Mouse (Mus musculus) neural tube, embryonic 12.5 days (tissue): ENCODE data around the gene Myh1. TPM values are rescaled to one million over a fixed set of nuclear protein-coding genes. Genes with fewer than 3 reads are reported as not detected.

Source experiments
- ATAC-seq: fragments of 200-750 bp; cut with Nextera tagmentation; 2 replicates; pipeline ENCODE4 v1.8.0; 2017; ENCODE audit warnings: low read depth, mild to moderate bottlenecking, moderate TSS enrichment, moderate library complexity; ENCODE audit not compliant: low FRiP score
- H3K27ac ChIP-seq: fragments of 300-500 bp; sonication (generic); 2 replicates; pipeline ENCODE4 v1.5.1; 2016
- H3K27me3 ChIP-seq: fragments of 300-500 bp; sonication (generic); replicated peaks from 2 replicates; pipeline ENCODE4 v1.6.1; 2016; ENCODE audit warnings: mild to moderate bottlenecking
- H3K36me3 ChIP-seq: fragments of 300-500 bp; sonication (generic); 2 replicates; pipeline ENCODE4 v1.6.1; 2016; ENCODE audit warnings: mild to moderate bottlenecking
- H3K4me1 ChIP-seq: fragments of 300-500 bp; sonication (generic); 2 replicates; pipeline ENCODE4 v1.6.1; 2016
- H3K4me2 ChIP-seq: fragments of 300-500 bp; sonication (generic); replicated peaks from 2 replicates; pipeline ENCODE4 v1.6.1; 2016; ENCODE audit warnings: mild to moderate bottlenecking
- H3K4me3 ChIP-seq: fragments of 300-500 bp; sonication (generic); 2 replicates; pipeline ENCODE4 v1.5.1; 2016
- H3K9ac ChIP-seq: fragments of 300-500 bp; sonication (generic); 2 replicates; pipeline ENCODE4 v1.6.1; 2016; ENCODE audit warnings: mild to moderate bottlenecking
- H3K9me3 ChIP-seq: fragments of 300-500 bp; sonication (generic); 2 replicates; pipeline ENCODE4 v1.6.1; 2016; ENCODE audit warnings: mild to moderate bottlenecking
- WGBS: fragments of 180-500 bp; shearing (Covaris S2); methylation state at CpG from one replicate; pipeline ENCODE4 v1.1.7; 2016; 5-methylcytosine and 5-hydroxymethylcytosine counted together
- polyA plus RNA-seq: library from polyadenylated mRNA; unstranded; fragments of >200 nt; fragmentation: Nextera tagmentation; extraction: Ambion mirVana; gene quantifications from 2 replicates; pipeline ENCODE4 v1.2.1, GENCODE M21; 2016

The Myh1 gene
- polyA plus RNA-seq, 1 experiment from 2014 or later = not detected

DNA sequence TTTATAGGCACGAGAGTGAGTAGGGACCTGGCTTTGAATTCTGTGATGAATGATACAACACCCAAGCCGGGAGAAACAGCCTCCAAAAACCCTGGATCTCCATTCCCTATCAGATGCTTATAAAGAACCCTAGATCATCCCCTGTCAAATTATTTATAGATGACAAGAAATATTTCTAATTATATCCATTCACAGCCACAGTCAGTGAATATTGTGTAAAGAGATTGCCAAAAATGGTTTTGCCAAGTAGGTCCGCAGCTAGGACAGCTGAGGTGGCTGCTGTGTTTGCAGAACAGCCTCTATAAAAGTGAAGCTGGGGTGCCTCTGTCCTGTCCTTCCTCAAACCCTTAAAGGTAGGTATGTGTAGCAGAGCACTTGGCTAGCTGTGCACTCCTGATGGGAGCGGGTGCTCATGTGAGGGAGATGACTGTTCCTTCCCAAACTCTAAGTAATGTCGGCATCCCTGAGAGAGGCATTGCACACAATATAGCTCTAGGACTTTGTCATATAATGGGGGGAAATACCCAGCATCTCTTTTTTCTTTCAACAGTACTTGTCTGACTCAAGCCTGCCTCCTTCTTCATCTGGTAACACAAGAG, 37.7 kb downstream of the Myh1 start, which contains the start of gene Myh4:
Myh4 (plus strand) TSS at position 549 of the 599 bp plus-strand sequence.
- ATAC-seq = no peak
- Histone ChIP-seq H3K27me3 (no peaks in the 10 kb centered on the region), H3K4me2 (no peak within 1 kb of the TSS), H3K9me3 (no peaks in the 10 kb centered on the region), H3K27ac (no peak within 1 kb of the TSS), H3K36me3 (no peaks in the 10 kb centered on the region), H3K4me3 (no peak within 1 kb of the TSS), H3K4me1 (no peaks in the 10 kb centered on the region), H3K9ac (no peak within 1 kb of the TSS)
- 76% methylated on average over 5 of the region's 5 CpGs for WGBS

GRCm38 (mm10) chr11:67241051-67241450, 41.2 kb downstream of the Myh1 start:
- no peaks in the 10 kb centered on the region for H3K27me3 ChIP-seq
- 85% methylated on average over 6 of the region's 6 CpGs for WGBS
- ATAC-seq = no peak

DNA sequence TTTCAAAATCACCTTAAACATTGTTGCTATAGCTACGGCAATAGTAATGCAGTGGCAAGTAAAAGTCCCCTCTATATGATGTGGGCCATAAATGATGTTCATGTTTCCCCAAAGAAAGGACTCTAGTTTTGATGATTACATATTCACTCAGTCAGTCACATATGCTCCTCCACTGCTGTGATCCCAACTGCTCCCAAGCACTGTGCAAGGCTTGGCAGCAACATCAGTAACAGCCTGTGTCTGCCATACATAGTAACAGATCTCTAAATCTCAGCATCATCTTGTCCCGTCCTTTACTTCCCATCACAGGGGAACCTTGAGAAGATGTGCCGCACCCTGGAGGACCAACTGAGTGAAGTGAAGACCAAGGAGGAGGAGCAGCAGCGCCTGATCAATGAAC, 53.8 kb downstream of the Myh1 start:
- no peak for ATAC-seq

More at GRCm38 (mm10) chr11:67241051-67241450, 41.2 kb downstream of the Myh1 start:
- no peak overlapping the region for H3K4me2 ChIP-seq
- no peak overlapping the region for H3K27ac ChIP-seq
- no peaks in the 10 kb centered on the region for H3K4me1 ChIP-seq
- no peaks in the 10 kb centered on the region for H3K9me3 ChIP-seq
- no peak overlapping the region for H3K4me3 ChIP-seq
- H3K9ac ChIP-seq = no peak overlapping the region
- no peaks in the 10 kb centered on the region for H3K36me3 ChIP-seq

GRCm38 (mm10) chr11:67257048-67257447, 57.2 kb downstream of the Myh1 start:
- no peaks in the 10 kb centered on the region for H3K4me1 ChIP-seq
- no peak overlapping the region for H3K9ac ChIP-seq
- H3K36me3 ChIP-seq = no peaks in the 10 kb centered on the region
- 87% methylated on average over 7 of the region's 7 CpGs for WGBS
- H3K9me3 ChIP-seq = no peaks in the 10 kb centered on the region
- no peak for ATAC-seq
- H3K4me2 ChIP-seq = no peak overlapping the region
- no peak overlapping the region for H3K4me3 ChIP-seq
- no peak overlapping the region for H3K27ac ChIP-seq
- no peaks in the 10 kb centered on the region for H3K27me3 ChIP-seq

More for the DNA sequence above, 53.8 kb downstream of the Myh1 start:
- H3K4me3 ChIP-seq = no peak overlapping the region
- no peak overlapping the region for H3K27ac ChIP-seq
- no peaks in the 10 kb centered on the region for H3K9me3 ChIP-seq
- H3K4me2 ChIP-seq = no peak overlapping the region
- H3K27me3 ChIP-seq = no peaks in the 10 kb centered on the region
- no peaks in the 10 kb centered on the region for H3K36me3 ChIP-seq
- no peaks in the 10 kb centered on the region for H3K4me1 ChIP-seq
- WGBS = 93% methylated on average over 4 of the region's 4 CpGs
- no peak overlapping the region for H3K9ac ChIP-seq

DNA sequence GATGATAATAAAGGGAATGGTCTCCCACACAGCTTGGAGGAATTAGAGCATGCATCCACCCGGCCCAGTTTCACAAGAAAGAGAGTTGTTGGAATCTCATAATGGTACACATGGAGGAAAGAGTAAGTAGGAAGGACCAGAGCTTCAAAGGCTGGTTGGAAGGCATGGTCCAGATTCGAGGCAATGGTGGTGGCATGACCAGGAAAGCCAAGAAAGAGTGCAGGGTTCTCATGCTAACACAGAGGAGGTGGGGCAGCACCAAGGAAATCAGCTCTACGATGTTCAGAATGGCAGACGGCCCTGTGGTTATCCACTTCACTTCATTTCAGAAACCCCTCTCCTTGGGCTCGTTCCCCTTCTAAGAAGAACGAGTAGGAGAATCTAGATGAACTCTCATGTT, 61.1 kb downstream of the Myh1 start:
- Histone ChIP-seq H3K27me3 (no peaks in the 10 kb centered on the region), H3K9ac (no peak overlapping the region), H3K36me3 (no peaks in the 10 kb centered on the region), H3K4me1 (no peaks in the 10 kb centered on the region), H3K4me3 (no peak overlapping the region), H3K27ac (no peak overlapping the region), H3K9me3 (no peaks in the 10 kb centered on the region), H3K4me2 (no peak overlapping the region)
- 82% methylated on average over 6 of the region's 6 CpGs for WGBS
- no peak for ATAC-seq

Other genes with a start within 250 kb of the Myh1 start
- not detected in 2 replicates for gene Tmem238l, start 243.4 kb upstream of the Myh1 start, polyA plus RNA-seq
- gene Tmem220, start 174.9 kb upstream of the Myh1 start, polyA plus RNA-seq = 0.61 and 1.1 TPM in 2 replicates
- 34.1 and 36.1 TPM in 2 replicates for gene Adprm, start 147.5 kb upstream of the Myh1 start, polyA plus RNA-seq
- gene Sco1, start 147.4 kb upstream of the Myh1 start, polyA plus RNA-seq = 14.9 and 16.8 TPM in 2 replicates
- 17.1 and 19.3 TPM in 2 replicates for gene Myh3, start 121.8 kb upstream of the Myh1 start, polyA plus RNA-seq
- 0.03 TPM in 1 of 2 replicates, not detected in the other for gene Myh2, start 29.0 kb upstream of the Myh1 start, polyA plus RNA-seq
- 0.05 and 0.06 TPM in 2 replicates for gene Myh4, start 38.0 kb downstream of the Myh1 start, polyA plus RNA-seq
- 1.6 and 2.1 TPM in 2 replicates for gene Myh8, start 77.1 kb downstream of the Myh1 start, polyA plus RNA-seq
- not detected in 2 replicates for gene Myh13, start 121.6 kb downstream of the Myh1 start, polyA plus RNA-seq